Mouse (Mus musculus): ENCODE measurements around the gene Heca.
"Not testable (repeated sequence)": the region's sequence is repeated elsewhere in the genome, so short reads cannot be mapped to it uniquely, and the experiment has no call there.

Gene Heca

DNA sequence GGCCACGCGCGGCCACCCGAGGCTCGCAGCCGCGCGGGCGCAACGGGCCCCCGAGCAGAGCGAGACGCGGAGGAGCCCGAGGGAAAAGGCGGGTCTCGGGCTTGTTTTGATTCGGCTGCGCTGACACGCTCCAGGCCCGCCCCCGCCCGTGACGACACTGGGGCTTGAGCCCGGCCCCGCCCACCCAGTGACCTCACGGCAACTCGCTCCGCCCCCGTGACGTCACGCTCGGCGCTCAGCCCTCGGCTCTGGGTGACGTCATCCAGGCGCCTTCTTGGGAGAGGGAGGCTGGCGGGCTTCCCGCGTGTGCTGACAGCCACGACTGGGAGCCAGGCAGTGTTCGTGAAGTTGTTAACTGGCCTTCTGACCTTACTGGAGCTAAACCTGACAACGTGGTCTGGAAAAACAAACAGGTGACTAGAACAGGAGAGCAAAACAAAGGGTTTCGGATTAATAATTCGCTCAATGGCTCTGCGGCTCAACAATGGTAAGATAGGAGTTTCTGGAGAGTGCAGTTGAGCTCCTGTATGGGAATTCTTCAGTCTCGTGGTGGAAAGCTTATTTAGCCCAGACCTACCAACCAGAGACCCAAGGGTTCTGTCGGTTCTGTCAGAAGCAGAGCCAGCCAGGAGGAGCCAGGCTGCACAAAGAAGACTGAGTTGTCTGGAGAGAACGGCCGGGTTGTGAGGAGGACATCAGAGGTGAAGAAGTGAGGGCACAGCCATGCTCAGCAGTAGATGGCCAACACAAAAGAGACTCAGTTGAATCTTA, at the start of gene Heca:
Gene Heca (minus strand): TSS at position 108 of the 771 bp plus-strand sequence.
- peak; percentile 93 for DNase-seq (ENCODE audit: low read depth, low spot score)

DNA sequence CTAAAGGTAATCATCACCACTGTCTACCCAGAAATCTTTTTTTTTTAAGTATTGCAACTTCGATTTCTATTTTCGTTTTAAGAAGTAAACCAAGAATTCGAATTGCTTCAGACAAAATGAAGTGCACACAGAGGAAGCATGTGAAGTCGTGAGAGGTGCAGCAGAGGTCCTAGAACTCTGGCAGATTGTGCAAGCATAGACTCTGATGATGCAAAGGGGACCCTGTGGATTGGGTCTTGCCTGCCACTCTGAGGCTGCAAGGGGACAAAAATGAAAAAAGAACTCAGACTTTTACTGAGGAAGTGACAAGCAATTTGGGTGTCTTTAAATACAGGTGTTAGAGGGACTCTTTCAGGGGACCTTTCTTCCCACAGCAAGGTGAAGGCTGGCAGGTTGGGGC, 42.7 kb upstream of the Heca start:
- DNase-seq (ENCODE audit: low read depth, low spot score), result peak; percentile 14

DNA sequence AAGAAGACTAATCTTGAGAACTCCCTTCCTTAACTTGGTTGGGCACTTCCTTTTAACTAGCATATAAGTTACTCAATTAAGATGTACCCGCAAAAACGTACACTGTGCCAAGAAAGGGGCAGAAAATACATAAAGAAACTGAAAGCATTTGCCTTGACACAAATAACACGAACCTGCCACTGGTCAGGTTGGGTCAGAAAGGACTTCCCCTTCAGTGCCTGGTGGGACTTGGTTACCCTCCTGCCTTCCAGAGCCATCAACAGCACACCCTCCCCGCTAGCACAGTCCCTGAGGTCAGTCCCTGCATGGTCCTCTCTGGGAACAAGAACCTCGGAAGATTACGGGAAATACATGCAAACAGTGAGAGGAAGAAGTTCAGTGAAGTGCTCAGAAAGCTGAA, 41.3 kb upstream of the Heca start:
- DNase-seq (ENCODE audit: low read depth, low spot score), result peak; percentile 73

DNA sequence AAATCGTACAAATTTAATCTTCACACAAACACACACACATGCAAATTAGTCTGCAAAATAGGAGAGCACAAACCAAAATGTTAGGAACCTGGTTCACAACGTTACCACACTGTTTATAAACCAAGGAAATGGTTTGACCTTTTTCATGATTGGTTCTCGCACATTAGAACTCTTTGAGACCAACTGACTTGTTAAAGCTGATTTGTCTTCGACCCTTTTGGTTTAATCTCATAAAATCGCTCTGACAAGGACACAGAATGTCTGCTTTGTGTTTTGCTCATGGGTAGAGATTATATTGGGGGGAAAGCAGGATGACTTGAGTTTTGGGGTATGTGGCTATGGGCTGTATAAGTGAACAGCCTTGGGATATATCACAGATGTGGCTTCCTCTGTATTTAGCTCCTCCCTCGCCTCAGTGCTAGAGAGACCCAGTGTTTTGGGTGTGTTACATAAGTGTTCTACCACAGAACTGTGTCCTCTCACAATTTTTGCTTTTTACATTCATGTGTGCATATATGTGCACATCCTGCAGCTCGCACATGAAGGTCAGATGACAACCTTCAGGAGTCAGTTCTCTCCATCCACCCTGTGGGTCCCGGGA, 40.1 kb upstream of the Heca start:
- no peak for DNase-seq (ENCODE audit: low read depth, low spot score)

DNA sequence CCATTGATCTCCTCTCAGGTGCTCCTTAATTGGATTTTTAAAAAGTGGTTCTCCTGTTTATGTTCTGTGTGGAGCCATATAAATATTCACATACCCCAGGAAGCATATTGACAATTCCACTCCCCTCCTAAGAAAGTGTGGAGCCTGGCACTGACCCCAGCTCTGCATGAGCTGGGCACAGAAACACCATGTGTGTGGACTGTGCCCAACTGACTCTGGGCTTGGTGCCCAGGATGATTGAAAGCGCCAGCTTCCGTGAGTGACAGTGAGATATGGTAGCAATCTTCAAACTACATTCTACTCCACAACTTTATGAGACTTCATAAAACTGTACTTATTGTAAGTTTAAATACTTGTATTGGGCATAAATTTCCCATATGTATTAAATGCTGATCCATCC, 35.4 kb upstream of the Heca start:
- no peak for DNase-seq (ENCODE audit: low read depth, low spot score)

DNA sequence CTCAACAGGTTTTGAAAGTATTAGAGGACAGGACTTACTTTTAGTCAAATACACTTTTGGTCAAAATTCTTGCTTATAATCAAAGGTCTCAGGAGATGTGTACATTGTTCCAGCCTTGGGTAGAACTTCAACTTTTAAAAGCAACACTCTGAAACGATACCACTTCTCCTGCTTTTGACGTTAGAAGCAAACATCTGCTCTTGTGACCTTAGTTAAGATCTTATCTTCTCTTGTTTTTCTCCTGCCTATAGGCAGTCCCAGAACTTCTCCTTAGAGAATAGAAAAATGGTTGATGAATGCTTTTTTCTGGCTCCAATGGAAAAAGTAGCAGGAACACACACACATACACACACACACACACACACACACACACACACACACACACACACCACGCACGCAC, 18.2 kb upstream of the Heca start:
- no peak for DNase-seq (ENCODE audit: low read depth, low spot score)

DNA sequence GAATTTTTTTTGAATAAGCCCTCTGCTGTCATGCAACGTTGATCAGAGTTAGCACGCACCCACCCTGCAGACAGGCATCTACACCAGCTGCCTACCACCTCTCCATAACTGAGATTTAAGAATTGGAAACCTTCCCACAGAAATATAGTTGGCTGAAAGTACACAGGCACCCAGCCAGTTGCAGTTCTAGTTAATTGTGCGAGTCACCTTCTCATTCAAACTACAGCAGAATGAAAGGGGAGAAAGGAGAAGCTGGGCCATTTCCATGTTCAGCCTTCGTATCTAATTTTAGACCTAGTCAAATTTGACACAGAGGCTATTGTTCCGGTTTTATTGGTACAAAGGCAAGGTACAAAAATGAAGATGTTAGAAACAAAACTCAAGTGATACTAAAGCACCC, 2.9 kb upstream of the Heca start:
- peak; percentile 81 for DNase-seq (ENCODE audit: low read depth, low spot score)

DNA sequence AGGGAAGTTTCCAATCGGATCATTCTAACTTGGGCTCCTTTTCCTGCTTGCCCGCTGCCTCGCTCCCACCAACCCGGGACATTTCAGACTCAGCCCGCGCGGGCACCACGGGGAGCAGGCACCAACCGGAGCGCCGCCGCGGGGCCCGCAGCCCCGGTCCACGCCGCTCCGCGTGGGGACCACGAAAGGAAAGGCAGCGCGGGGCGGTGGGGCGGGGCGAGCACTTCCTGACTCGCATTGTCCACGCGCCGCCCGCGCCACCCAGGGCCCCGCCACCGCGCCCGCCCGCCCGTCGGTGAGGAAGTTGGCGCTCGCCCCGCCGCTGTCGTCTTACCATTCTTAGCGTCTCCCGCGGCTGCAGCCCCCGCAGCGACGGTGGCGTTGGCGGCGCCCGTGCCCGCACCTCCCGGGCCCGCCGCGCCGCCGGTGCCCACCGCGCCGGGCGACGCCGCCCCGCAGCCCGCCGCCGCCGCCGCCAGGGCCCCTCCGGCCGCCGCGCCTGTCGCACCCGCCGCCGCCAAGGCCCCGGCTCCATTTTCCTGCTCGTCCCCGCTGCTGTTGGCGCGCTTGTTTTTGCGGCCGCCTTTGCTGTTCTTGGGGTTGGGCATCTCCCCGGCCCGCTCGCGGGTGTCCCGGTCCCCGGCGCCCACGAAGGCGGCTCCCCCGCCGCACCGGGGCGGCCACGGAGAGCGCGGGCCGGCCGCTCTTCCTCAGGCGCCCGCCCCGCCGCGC, 526 bp downstream of the Heca start:
- DNase-seq (ENCODE audit: low read depth, low spot score), result peak; percentile 79

DNA sequence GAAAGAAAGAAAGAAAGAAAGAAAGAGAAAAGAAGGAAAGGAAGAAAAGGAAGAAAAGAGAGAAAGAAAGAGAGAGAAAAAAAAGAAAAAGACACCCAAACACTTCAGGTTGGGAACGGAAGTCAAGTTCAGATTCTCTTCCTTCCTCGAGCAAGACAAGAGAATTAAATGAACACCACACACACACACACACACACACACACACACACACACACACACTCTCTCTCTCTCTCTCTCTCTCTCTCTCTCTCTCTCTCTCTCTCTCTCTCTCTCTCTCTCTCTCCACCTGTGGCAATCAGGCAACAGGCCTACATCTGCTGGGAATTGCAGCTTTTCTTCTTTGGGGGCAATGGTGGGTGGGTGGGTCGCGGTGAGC, 1.1 kb downstream of the Heca start:
- not testable (repeated sequence) for DNase-seq (ENCODE audit: low read depth, low spot score)

DNA sequence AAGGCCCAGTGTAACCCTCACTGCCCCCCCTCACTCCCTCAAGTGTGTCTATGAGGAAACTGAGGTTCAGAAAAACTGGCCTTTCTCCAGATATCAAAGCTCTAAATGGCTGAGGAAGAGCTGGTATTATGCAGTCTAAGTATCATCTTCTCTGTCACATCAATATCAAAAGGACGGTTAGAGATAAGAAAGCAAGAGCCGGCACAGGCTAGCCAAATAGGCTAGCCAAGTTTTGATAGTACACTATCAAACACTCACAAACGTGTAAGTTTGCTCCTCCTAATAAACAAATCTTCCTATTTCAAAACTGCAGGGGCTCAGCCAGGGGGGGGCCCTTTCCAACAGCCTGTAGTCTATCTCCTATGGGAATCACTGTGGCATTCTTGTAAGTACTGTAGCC, 1.8 kb downstream of the Heca start:
- DNase-seq (ENCODE audit: low read depth, low spot score), result no peak

DNA sequence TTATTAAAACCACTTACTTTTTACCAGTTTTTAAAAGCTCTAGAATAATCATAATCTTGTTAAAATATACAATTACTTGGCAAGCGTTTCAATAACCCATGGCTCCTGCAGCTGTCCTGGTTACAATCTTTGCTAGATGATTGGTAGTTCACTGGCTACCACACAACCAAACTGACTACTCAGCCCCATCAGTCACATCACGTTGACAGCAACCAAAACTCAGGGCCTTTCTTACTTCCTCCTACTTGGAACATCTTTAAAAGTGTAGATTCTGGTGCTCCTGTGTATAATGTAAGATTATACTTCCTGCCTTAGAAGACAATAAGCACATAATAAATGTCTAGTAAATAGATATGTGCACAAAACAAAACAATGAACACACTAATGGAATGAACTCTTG, 14.2 kb downstream of the Heca start:
- peak; percentile 50 for DNase-seq (ENCODE audit: low read depth, low spot score)

DNA sequence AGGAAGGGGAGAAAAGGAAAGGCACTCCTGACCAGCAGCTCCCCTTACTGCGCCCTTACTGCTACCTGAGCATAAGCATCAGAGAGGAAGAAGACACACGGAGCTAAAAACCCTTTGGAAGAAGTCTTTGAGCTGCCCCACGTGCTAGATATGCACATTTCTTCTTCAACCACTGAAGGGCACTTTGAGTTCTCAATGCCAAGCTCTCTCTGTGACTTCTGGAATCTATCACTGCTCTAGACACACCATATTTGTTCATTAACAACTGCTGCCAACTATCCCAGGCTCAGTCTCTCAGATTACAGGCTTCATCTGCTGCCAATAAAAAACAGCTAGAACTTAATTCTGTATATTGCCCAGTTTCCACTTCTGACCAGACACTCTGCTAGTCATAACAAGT, 15.7 kb downstream of the Heca start:
- no peak for DNase-seq (ENCODE audit: low read depth, low spot score)

DNA sequence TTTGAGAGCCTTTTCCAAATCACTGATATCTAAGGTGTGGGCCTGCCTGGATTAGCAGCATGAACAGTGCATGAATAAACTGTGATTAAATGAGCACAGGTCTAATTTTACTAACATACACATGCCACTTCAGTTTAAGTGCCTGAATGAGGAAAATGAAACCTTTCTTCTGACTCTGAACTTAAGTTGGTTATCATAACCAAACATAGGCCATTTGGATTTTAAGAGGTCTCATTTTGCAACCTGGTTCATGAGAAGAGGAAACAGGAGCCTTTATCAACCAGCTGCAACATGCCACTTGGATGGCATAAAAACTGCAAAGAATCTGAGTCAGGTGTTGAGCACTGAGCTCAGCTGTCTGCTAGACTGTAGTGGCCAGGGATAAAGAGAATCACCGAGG, 16.7 kb downstream of the Heca start:
- DNase-seq (ENCODE audit: low read depth, low spot score), result no peak

DNA sequence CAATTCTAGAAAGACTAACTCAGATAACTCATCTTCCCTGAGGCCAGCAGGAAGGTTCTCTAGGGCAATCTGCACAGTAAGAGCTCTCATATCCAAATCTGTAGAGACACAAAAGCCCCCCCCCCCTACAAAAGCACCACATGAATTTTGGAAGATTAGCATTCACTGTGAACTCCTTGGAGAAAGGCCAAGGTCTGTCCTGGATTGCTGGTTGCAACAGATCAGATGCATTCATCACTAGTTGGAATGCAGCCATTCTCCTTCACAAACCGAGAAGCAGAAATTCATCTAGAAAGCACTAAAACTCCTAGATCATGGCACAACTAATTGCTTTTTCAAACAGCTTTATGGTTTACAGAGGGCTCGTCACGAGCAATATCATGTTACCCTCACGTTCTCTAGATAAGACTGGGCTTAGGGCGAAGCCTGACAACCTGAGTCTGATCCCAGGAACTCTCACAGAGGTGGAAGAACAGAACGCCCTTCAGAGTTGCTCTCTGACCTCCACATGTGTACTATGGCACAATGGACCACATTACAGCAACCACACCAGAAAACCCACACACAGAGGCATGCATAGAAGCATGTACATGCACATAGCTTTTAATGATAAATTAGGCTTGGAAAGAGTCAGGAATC, 17.3 kb downstream of the Heca start:
- no peak for DNase-seq (ENCODE audit: low read depth, low spot score)

DNA sequence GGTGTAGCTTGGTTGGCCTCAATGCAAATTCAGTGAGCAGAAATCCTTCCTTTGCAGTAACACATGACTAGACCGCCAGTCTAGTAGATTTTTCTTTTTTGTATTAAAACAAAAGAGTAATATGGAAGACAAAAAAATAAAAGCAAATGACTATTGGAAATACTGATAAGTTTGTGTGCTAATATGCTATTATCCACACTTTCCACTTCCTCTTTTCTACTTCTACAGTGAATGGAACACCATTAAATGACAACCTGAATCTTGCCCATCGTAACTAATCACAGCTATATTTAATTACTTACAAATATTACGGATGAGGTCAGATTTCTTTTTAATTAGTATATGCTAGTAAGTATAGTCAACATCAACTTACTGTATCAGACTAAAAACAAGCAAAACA, 22.7 kb downstream of the Heca start:
- no peak for DNase-seq (ENCODE audit: low read depth, low spot score)

DNA sequence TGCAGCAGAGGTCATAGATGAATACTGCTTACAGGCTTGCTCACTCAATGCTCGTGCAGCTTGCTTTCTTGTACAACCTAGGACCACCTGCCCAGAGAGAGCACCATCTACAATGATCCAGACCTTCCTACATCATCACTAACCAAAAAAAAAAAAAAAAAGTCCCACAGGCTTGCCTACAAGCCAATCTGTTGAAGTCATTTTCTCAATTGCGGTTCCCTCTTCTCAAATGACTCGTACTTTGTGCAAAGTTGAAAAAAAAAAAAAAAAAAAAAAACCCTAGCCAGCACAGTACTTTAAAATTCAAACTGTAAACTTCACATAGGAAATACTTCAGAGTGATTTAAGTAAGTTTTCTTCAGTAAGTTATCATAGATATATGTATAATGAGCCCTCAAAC, 23.7 kb downstream of the Heca start:
- DNase-seq (ENCODE audit: low read depth, low spot score), result no peak

DNA sequence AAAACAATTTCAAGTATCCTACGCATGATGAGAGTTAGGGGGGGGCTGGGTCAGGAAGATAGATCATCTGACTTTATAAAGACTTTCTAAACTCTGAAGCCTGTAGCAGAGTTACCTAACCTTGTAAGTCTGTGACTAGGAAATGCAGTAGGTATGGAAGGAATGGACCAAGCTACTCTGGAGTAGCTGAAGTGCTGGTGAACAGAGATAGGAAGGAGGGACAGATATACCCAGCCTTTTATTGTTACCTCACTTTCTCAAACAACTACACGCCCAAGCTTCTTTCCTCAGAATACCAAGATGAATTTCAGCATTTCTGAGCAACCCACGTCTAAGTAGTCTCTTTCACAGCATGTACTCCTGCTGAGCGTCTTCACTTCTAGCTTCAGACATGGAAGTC, 26.5 kb downstream of the Heca start:
- no peak for DNase-seq (ENCODE audit: low read depth, low spot score)

DNA sequence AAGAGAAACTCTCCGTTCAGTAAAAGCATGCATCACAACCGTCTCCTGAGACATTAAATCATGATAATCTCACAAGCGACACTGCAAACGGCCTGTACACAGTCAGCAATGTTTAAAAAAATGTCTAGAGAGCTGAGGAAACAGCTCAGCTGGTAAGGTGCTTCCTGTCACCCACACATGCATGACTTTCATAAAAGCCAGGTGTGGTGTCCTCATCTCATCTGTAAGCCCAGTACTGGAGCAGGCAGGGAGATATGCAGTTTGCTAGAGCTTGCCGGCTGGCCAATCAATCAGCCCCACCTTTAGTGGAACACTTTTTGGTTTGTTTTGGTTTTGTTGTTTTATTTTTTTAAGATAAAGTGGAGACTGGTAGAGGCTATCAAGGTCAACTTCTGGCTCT, 27.9 kb downstream of the Heca start:
- DNase-seq (ENCODE audit: low read depth, low spot score), result peak; percentile 64

DNA sequence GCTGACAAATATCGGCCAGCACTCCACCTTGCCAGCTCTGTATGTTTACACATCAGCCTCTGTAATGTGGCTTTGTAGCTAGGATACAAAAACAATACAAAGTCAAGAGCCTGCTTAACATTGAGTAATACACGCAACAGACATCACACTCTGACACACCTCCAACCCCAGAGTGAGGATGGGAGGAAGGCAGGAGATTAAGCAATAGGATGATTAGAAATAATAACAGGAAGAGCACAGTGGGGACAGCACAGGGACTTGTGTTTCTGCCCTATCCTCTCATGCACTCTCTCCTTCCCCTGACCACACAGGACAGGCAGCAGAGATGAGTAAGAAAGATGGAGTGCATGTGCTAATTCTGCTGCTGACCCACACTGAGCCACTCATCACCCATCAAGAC, 28.8 kb downstream of the Heca start:
- DNase-seq (ENCODE audit: low read depth, low spot score), result no peak

DNA sequence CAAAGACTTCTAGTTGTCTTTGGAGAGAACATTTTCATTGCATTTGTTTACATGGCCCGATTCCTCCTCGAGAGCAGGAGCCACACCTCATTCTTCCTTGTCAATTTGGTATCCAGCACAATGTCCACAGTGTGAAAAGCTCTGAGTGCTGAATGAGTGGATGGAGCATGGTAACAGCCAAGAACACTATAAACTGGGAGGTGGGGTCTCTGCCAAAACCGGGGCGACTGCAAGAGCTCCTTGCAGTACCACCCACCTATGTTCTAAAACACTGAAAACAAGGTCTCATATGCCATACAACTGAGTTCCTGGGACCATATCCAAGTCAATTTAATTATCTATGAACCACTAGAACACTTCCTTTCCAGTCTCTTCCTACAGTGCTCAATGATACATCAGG, 39.1 kb downstream of the Heca start:
- no peak for DNase-seq (ENCODE audit: low read depth, low spot score)

DNA sequence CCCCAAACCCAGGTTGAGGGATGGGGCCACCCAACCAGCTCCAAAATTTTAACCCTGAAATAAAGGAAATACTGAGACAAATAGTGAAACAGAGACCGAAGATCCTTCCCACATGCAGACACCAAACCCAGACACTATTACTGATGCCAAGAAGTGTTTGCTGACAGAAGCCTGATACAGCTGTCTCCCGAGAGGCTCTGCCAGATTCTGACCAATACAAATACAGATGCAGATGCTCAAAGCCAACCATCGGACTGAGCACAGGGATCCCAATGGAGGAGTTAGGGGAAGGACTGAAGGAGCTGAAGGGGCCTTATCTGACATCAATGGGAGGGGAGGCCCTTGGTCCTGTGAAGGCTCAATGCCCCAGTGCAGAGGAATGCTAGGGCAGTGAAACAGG, 41.5 kb downstream of the Heca start:
- not testable (repeated sequence) for DNase-seq (ENCODE audit: low read depth, low spot score)

DNA sequence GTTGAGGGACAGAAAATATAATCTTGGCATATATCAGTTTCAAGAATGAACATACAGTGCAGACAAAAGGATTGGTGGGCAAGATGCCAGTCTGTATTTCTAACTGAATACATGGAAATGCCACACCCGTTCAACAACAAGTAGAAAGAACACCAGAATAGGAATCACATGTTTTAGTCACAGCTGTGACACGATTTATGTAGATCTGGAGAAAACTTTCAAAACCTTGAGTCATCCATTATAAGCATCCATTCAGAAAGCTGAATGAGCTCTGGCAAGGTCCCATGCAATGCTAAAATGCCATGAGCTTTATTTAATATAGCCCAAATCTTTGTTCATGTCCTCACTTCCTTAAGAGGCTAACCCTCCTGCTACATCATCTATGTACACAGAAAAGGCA, 44.4 kb downstream of the Heca start:
- DNase-seq (ENCODE audit: low read depth, low spot score), result no peak

DNA sequence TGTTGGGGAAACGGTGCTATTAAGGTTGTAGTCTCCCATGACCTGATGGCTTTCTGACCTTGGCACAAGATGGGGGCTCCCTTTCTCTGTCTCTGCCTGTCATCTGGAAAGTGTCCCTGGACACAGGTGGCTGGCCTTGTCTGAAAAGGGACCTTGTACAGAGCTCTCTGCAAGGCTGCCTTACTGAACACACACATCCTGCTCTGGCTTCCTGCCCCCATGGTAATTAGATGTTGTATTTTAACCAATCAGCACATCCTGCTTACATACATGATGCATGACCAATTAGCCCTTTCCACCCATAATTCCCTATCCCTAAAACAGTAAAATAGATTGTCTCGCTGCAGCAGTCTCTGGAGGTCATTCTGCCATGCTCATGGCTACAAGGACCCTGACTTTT, 67.1 kb downstream of the Heca start:
- no peak for DNase-seq (ENCODE audit: low read depth, low spot score)

Data from A20 (cell line).